Mouse (Mus musculus): ENCODE measurements around the gene Prrc2a.

The Prrc2a gene

GRCm38 (mm10) chr17:35162730-35163129 is 2.0 kb downstream of the Prrc2a start:
- peak in 1 of 2 experiments; percentile 56 for DNase-seq (ENCODE audit: low spot score in 2 of 2)

GRCm38 (mm10) chr17:35162121-35162520 is 2.6 kb downstream of the Prrc2a start:
- DNase-seq (ENCODE audit: low spot score in 2 of 2), result peak in 1 of 2 experiments; percentile 29

- DNase-seq (ENCODE audit: low spot score in 2 of 2), result no peak
Observed at GRCm38 (mm10) chr17:35161421-35161820, 3.3 kb downstream of the Prrc2a start.

DNA sequence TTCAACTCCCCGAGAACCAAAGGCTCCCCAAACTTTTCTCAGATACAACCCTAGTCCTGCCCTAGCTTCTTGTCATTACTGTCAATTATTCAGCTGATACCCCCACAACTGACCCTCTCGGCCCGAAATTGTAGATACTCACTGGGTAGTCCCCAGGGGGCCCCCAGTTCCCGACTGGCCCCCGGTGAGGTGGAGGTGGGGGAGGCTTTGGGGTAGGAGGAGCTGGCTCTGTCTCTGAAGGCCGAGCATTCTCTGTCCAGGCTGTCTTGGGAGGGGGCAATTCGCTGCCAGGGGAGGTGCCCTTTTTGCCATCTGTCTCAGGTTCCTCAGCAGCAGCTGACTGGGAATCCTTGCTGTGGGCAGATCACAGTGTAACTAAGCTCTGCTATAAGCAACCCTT is 5.1 kb downstream of the Prrc2a start:
- DNase-seq (ENCODE audit: low spot score in 2 of 2), result no peak

DNA sequence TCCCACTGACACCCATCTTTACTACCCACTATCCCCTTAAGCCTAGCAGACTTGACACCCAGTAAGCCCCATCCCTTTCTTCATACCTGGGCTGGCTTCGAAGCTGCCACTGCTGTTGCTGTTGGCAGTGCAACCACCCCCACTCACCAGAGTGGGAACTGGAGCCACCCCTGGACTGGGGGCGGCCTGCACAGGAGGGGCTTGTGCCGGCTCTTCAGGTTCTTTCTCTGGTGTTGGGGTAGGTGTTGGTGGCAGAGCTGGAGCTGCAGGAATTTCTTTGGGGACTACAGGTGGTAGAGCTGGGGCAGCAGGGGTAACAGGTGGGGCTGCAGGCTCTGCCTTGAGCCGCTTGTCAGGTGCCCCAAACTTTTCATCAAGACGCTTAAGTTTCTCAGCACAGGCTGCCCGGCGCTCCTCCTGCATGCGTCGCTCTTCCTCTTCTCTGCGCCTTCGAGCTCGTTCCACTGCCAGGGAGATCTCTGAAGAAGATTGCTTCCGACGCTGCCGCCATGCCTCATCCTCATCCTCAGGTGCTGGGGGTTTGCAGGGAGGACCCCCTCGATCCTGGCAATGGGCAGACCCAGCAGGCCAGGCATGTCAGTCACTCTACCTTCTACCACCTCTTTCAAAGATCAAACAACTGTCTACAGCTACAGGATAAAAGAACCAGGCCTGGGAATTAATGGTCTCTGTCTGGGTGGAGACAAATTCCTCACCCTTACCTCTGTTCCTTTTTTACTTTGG is 5.7 kb downstream of the Prrc2a start:
- no peak for DNase-seq (ENCODE audit: low spot score in 2 of 2)

GRCm38 (mm10) chr17:35157661-35158175 is 7.0 kb downstream of the Prrc2a start:
- DNase-seq (ENCODE audit: low spot score in 2 of 2), result peak in 1 of 2 experiments; percentile 36

DNA sequence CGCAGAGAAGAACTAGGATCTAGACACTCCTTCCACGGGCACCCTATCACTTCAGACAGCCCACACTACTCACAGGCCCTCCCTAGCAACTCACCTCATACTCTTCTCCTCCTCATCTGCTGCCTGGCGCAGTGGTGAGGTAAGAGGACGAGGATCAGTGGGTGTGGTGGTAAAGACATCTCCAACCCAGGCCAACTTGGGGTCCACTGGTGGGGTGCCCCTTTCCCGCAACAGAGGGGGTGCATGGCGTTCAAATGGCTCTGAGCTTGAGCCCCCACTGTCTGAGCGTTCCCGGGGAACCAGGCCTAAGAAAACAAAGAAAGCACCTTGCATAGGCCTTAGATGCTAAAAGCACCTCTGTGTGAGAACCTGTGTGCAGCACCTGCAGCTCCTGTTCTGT is 7.4 kb downstream of the Prrc2a start:
- no peak for DNase-seq (ENCODE audit: low spot score in 2 of 2)

DNA sequence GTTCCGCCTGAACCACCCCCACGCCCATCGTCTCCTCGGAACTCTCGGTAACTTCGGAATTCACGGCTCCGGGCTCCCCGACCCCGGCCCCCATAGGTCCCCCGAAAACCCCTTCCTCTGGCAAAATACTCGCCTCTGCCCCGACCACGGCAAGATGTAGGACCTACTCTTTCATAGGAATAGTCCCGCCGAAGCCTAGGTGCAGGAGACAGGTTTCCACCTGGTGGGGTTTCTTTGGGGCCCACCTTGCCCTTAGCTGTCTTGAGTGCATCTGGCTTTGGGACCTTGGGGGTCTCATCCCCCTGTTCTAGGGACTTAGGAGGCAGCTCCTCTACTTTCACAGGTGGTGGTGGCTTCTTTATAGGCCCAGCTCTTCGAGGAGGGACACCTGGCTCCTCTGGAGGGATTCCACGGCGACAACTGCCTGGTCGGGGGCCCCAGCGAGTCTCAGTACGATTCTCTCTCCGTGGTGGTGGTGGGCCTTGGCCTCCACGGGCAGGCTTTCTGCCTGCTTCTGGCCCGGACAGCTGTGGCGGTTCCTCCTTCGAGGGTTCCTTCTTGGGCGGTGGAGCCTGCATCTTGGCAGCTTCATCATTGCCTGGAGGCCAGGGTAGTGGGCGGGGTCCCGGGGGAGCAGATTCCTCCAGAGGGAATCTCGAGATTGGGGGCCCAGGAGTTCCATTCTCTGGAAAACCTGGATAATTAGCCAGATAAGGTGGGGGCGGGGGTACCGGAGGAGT is 8.1 kb downstream of the Prrc2a start:
- no peak for DNase-seq (ENCODE audit: low spot score in 2 of 2)

DNA sequence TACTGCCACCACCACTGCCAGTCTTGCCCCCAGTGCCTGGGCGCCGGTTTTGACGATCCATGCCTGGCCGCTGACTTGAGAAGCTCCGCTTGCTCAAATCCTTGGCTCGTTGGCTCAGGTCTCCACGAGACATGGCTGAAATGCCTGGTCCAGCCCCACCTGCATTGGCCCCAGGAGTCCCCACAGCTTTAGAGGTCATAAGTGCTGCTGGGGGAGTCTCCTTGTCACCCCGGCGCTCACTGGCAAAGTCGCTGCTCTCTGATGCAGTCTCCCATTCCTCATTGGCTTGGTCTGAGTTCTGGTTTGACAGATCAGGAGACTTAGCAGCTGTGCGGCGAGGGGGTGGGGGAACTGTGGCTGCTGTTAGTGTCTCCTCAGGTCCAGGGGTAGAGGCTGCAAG is 9.2 kb downstream of the Prrc2a start:
- no peak for DNase-seq (ENCODE audit: low spot score in 2 of 2)

GRCm38 (mm10) chr17:35154616-35155015 is 10.1 kb downstream of the Prrc2a start:
- no peak for DNase-seq (ENCODE audit: low spot score in 2 of 2)

DNA sequence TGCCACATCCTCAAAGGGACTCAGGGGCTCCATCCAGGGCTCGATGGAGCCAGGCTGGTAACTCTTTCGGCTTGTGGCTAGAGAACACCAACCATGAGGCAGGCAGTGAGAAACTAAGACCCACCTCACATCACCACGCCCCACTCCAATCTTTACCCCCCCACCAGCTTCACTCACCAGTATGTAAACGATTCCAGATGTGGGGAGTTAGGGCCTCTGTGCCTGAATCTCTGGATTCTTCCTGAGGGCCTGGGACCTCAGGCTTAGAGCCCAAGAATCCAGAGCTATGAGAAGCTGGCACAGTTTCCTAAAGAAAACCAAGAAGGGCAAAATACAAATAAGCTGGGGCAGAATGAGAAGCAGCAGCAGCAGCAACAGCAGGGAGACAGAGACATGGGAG is 10.8 kb downstream of the Prrc2a start:
- DNase-seq (ENCODE audit: low spot score in 2 of 2), result no peak

GRCm38 (mm10) chr17:35153077-35153476 is 11.6 kb downstream of the Prrc2a start:
- DNase-seq (ENCODE audit: low spot score in 2 of 2), result no peak

DNA sequence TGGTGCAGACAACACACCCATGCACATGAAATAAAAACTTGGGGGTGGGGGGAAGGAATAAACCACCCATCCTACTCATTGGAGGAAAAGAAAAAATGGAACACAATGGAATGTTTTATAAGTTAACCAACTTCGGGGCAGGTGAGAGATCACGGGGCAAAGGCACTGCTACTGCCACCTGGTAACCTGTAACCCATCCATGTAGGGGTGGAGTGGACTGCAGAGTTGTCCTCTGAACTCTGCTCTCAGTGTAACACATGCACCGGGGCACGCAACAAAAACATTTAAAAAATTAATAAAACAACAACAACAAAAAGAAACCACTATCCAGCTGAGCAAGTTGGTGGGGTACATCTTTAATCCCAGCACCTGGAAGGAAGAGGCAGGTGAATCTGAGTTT is 12.6 kb downstream of the Prrc2a start:
- DNase-seq (ENCODE audit: low spot score in 2 of 2), result no peak

DNA sequence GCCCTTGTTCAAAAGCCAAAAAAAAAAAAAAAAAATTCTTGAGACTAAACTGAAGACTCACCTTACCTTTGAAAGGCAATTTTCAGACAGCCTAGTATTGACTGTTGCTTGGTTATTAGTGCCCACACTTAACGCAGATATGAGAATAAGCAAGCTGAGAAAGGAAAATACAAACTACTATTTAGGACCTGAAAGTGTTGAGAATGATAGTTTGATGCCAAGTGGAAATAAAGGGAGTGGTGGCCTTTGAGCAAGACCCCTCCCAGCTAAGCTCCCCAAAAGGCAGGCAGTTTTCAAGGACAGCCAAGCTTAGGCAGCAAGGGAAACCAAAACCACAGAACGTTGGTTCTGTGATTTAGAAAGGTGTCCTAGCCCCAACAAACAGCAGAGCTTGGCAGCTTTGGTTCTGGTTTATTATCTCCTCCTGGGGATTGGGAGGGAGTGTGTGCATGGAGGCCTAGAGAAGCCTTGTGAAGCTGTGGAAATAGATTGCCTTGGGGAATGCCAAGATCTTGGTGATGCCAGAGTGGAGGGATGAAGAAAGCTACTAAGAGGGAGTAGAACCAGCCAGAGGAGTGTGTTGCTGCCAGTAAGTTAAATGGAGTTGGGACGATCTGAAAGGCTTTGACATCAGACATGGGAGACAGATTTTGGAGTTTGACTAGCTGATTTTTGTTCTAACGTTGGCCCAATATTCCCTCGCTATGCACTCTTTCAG is 16.6 kb downstream of the Prrc2a start:
- DNase-seq (ENCODE audit: low spot score in 2 of 2), result no peak

DNA sequence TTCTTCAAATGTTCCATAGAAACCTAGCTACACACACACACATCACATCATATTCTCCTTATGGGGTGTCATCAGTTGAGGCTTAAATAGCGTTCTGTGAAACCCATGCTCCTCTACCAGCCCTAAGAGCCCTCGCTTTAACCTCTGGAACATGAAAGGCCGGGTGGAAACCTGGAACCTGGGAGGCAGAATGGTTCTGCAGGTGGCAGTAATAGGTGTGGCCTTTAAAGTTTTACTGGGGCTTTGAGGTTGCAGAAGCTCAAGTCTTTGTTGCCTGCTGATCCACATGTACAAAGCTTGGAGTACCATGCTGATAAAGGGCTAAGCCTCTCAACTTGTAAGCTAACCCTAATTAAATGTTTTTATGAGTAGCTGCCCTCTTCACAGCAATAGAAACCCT is 17.3 kb downstream of the Prrc2a start:
- no peak for DNase-seq (ENCODE audit: low spot score in 2 of 2)

GRCm38 (mm10) chr17:35146139-35146538 is 18.6 kb downstream of the Prrc2a start:
- no peak for DNase-seq (ENCODE audit: low spot score in 2 of 2)

- no peak for DNase-seq (ENCODE audit: low spot score in 2 of 2)
Observed at GRCm38 (mm10) chr17:35141971-35142370, 22.7 kb downstream of the Prrc2a start.

DNA sequence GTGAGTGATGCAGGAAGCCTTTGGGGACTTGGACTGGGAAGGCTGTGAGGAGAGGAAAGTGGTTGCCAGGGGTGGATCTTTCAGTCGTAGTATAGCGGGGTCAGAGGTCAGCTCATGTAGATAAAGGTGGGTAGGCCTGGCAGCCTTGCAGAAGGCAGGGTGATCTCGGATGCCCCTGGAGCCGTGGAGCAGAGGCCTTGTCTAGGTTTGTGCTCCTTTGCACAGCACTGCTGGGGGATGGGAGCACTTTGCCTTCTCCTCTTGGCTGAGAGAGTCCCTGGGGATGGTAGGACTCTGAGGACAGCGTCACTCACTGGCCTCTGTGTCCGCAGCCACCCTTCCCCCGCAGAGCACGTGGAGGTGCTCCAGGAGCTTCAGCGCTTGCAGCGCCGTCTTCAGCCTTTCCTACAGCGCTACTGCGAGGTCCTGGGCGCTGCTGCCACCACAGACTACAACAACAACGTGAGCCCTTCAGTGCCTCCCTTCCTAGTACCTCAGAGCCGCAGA is 24.2 kb downstream of the Prrc2a start:
- DNase-seq (ENCODE audit: low spot score in 2 of 2), result no peak

DNA sequence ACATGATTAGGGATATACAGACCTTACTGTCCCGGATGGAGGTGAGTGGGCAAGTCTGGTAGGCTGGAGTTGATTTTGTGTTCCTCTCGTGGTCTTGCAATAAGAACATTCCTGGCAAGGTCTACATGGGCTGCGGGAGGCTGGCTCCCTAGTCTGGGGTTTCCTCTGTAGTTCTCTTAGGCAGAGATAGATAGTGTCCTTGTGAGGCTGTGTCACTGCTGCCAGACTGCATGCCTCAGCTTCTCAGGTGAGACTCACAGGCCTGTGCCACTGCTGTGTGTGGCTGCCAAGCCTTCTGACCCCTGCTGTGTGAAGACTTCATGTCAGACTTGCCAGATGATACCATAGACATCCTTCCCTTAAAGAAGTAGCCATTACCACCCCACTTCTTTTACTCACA is 25.4 kb downstream of the Prrc2a start:
- no peak for DNase-seq (ENCODE audit: low spot score in 2 of 2)

GRCm38 (mm10) chr17:35135591-35136320 is 28.9 kb downstream of the Prrc2a start:
- DNase-seq (ENCODE audit: low spot score in 2 of 2), result no peak

- peak; percentile 95 to 96 for DNase-seq (ENCODE audit: low spot score in 2 of 2)
Observed at GRCm38 (mm10) chr17:35134801-35135590, 29.7 kb downstream of the Prrc2a start, which contains the start of gene Bag6. Gene Bag6, plus strand, starts transcription at chr17:35135178.

All from right cerebral cortex, postnatal 10 days (tissue).